Mouse (Mus musculus) liver, embryonic 13.5 days (tissue): ENCODE measurements around the gene Rhd. TPM values are rescaled to one million over a fixed set of nuclear protein-coding genes. Genes with fewer than 3 reads are reported as not detected.

Experiments
- ATAC-seq: fragments of 200-750 bp; cut with Nextera tagmentation; 2 replicates; pipeline ENCODE4 v1.8.0; 2017; ENCODE audit warnings: low read depth, mild to moderate bottlenecking, moderate number of reproducible peaks, moderate library complexity
- DNase-seq: peaks from one replicate; pipeline ENCODE4 v3.0.0; 2022
- H3K27ac ChIP-seq: fragments of 300-500 bp; sonication (generic); 2 replicates; pipeline ENCODE4 v1.5.1; 2015; ENCODE audit warnings: moderate library complexity, mild to moderate bottlenecking, inconsistent platforms
- H3K27me3 ChIP-seq: fragments of 300-500 bp; sonication (generic); 2 replicates; pipeline ENCODE4 v1.6.1; 2015; ENCODE audit warnings: mild to moderate bottlenecking, inconsistent platforms
- H3K36me3 ChIP-seq: fragments of 300-500 bp; sonication (generic); 2 replicates; pipeline ENCODE4 v1.6.1; 2015; ENCODE audit warnings: mild to moderate bottlenecking, inconsistent platforms
- H3K4me1 ChIP-seq: fragments of 300-500 bp; sonication (generic); replicated peaks from 2 replicates; pipeline ENCODE4 v1.6.1; 2015; ENCODE audit warnings: inconsistent platforms
- H3K4me2 ChIP-seq: fragments of 300-500 bp; sonication (generic); 2 replicates; pipeline ENCODE4 v1.6.1; 2015; ENCODE audit warnings: inconsistent platforms, mild to moderate bottlenecking, moderate library complexity
- H3K4me3 ChIP-seq: fragments of 300-500 bp; sonication (generic); replicated peaks from 2 replicates; pipeline ENCODE4 v1.5.1; 2015; ENCODE audit warnings: mild to moderate bottlenecking, inconsistent platforms
- H3K9ac ChIP-seq: fragments of 300-500 bp; sonication (generic); 2 replicates; pipeline ENCODE4 v1.6.1; 2015; ENCODE audit warnings: mild to moderate bottlenecking, inconsistent platforms
- H3K9me3 ChIP-seq: fragments of 300-500 bp; sonication (generic); replicated peaks from 2 replicates; pipeline ENCODE4 v1.6.1; 2016; ENCODE audit warnings: inconsistent platforms
- WGBS: fragments of 180-500 bp; shearing (Covaris S2); methylation state at CpG from one replicate; pipeline ENCODE4 v1.1.7; 2015; ENCODE audit not compliant: insufficient replicate concordance; 5-methylcytosine and 5-hydroxymethylcytosine counted together
- polyA plus RNA-seq: library from polyadenylated mRNA; unstranded; fragments of >200 nt; fragmentation: Nextera tagmentation; extraction: Ambion mirVana; gene quantifications from 2 replicates; pipeline ENCODE4 v1.2.1, GENCODE M21; 2015

The Rhd gene
- polyA plus RNA-seq, 1 experiment from 2014 or later = 545 TPM

GRCm38 (mm10) chr4:134843566-134843965 lies 20.8 kb upstream of the Rhd start:
- 78% methylated on average over 4 of the region's 4 CpGs for WGBS
- ATAC-seq = no peak; the same call in 1 of the 2 replicates
- no peak overlapping the region for H3K4me3 ChIP-seq
- DNase-seq = no peak
- H3K27ac ChIP-seq = no peak overlapping the region
- no peak overlapping the region for H3K9ac ChIP-seq
- H3K36me3 ChIP-seq = 0 out of 2 replicates have a peak, but pooled peaks cover 4% of the 10 kb centered on the region
- no peaks in the 10 kb centered on the region for H3K27me3 ChIP-seq
- H3K9me3 ChIP-seq = no peaks in the 10 kb centered on the region
- H3K4me2 ChIP-seq = no peak overlapping the region
- peaks cover 64% of the 10 kb centered on the region for H3K4me1 ChIP-seq

GRCm38 (mm10) chr4:134847587-134847986 lies 16.7 kb upstream of the Rhd start:
- no peak overlapping the region for H3K4me3 ChIP-seq
- no peak for DNase-seq
- no peak overlapping the region for H3K4me2 ChIP-seq
- peak overlapping the region; percentile 58; the same call in 1 of the 2 replicates for H3K27ac ChIP-seq
- H3K9me3 ChIP-seq = no peaks in the 10 kb centered on the region
- ATAC-seq = no peak
- peaks cover 8% of the 10 kb centered on the region; the same call in 1 of the 2 replicates for H3K36me3 ChIP-seq
- WGBS = 72% methylated on average over 4 of the region's 4 CpGs
- H3K9ac ChIP-seq = no peak overlapping the region
- peaks cover 73% of the 10 kb centered on the region for H3K4me1 ChIP-seq
- no peaks in the 10 kb centered on the region for H3K27me3 ChIP-seq

GRCm38 (mm10) chr4:134850551-134850950 lies 13.8 kb upstream of the Rhd start:
- Histone ChIP-seq H3K9ac (no peak overlapping the region; the same call in 1 of the 2 replicates), H3K9me3 (no peaks in the 10 kb centered on the region), H3K4me1 (peaks cover 68% of the 10 kb centered on the region), H3K27ac (no peak overlapping the region), H3K36me3 (peaks cover 4% of the 10 kb centered on the region; the same call in 1 of the 2 replicates), H3K4me2 (peak overlapping the region; percentile 87; the same call in 1 of the 2 replicates), H3K4me3 (0 out of 2 replicates have a peak overlapping the region, but pooled peaks have one; percentile 12), H3K27me3 (no peaks in the 10 kb centered on the region)
- 84% methylated on average over 4 of the region's 4 CpGs for WGBS
- ATAC-seq (no peak), DNase-seq (no peak)

GRCm38 (mm10) chr4:134851236-134851635 lies 13.1 kb upstream of the Rhd start:
- DNase-seq = no peak
- WGBS = 68% methylated on average over 2 of the region's 2 CpGs
- peak overlapping the region; percentile 94 for H3K27ac ChIP-seq
- peak overlapping the region; percentile 98 for H3K4me3 ChIP-seq
- peaks cover 70% of the 10 kb centered on the region for H3K4me1 ChIP-seq
- peak overlapping the region; percentile 87 for H3K4me2 ChIP-seq
- no peak for ATAC-seq
- H3K9ac ChIP-seq = peak overlapping the region; percentile 98
- no peaks in the 10 kb centered on the region for H3K9me3 ChIP-seq
- peaks cover 5% of the 10 kb centered on the region; the same call in 1 of the 2 replicates for H3K27me3 ChIP-seq
- peaks cover 4% of the 10 kb centered on the region; the same call in 1 of the 2 replicates for H3K36me3 ChIP-seq

- H3K4me2 ChIP-seq = peak overlapping the region; percentile 87
- H3K27ac ChIP-seq = peak overlapping the region; percentile 94
- no peak for DNase-seq
- peaks cover 71% of the 10 kb centered on the region for H3K4me1 ChIP-seq
- H3K36me3 ChIP-seq = peaks cover 4% of the 10 kb centered on the region; the same call in 1 of the 2 replicates
- peak overlapping the region; percentile 98 for H3K4me3 ChIP-seq
- H3K27me3 ChIP-seq = peaks cover 8% of the 10 kb centered on the region; the same call in 1 of the 2 replicates
- peak overlapping the region; percentile 98 for H3K9ac ChIP-seq
- H3K9me3 ChIP-seq = no peaks in the 10 kb centered on the region
- ATAC-seq = no peak
- WGBS = 18% methylated on average over 14 of the region's 14 CpGs
Observed at GRCm38 (mm10) chr4:134851876-134852275, 12.5 kb upstream of the Rhd start.

- peaks cover 67% of the 10 kb centered on the region for H3K4me1 ChIP-seq
- peak overlapping the region; percentile 94 for H3K27ac ChIP-seq
- peaks cover 4% of the 10 kb centered on the region; the same call in 1 of the 2 replicates for H3K36me3 ChIP-seq
- no peaks in the 10 kb centered on the region for H3K9me3 ChIP-seq
- peaks cover 8% of the 10 kb centered on the region; the same call in 1 of the 2 replicates for H3K27me3 ChIP-seq
- WGBS = under 1% methylated on average over 90 of the region's 106 CpGs
- peak overlapping the region; percentile 98 for H3K9ac ChIP-seq
- ATAC-seq (peak; percentile 54), DNase-seq (peak; percentile 62)
- peak overlapping the region; percentile 87 for H3K4me2 ChIP-seq
- H3K4me3 ChIP-seq = peak overlapping the region; percentile 98
Observed at GRCm38 (mm10) chr4:134852438-134853255, 11.7 kb upstream of the Rhd start.

GRCm38 (mm10) chr4:134853259-134853636 lies 11.1 kb upstream of the Rhd start, which contains the start of gene Maco1:
Maco1 (minus strand) TSS chr4:134853345.
- ATAC-seq = peak; percentile 89
- peak within 1 kb of the TSS; percentile 98 for H3K4me2 ChIP-seq
- DNase-seq = peak; percentile 97
- under 1% methylated on average over 37 of the region's 38 CpGs for WGBS
- H3K4me1 ChIP-seq = peaks cover 61% of the 10 kb centered on the region
- peaks cover 8% of the 10 kb centered on the region; the same call in 1 of the 2 replicates for H3K27me3 ChIP-seq
- H3K9me3 ChIP-seq = no peaks in the 10 kb centered on the region
- peak within 1 kb of the TSS; percentile 98 for H3K9ac ChIP-seq
- H3K27ac ChIP-seq = peak within 1 kb of the TSS; percentile 98
- peak within 1 kb of the TSS; percentile 98 for H3K4me3 ChIP-seq
- peaks cover 4% of the 10 kb centered on the region; the same call in 1 of the 2 replicates for H3K36me3 ChIP-seq

- Histone ChIP-seq H3K27me3 (peaks cover 8% of the 10 kb centered on the region; the same call in 1 of the 2 replicates), H3K4me1 (peaks cover 56% of the 10 kb centered on the region), H3K9ac (peak overlapping the region; percentile 93), H3K4me2 (peak overlapping the region; percentile 98), H3K9me3 (no peaks in the 10 kb centered on the region), H3K27ac (peak overlapping the region; percentile 98), H3K36me3 (peaks cover 4% of the 10 kb centered on the region; the same call in 1 of the 2 replicates), H3K4me3 (peak overlapping the region; percentile 98)
- DNase-seq (peak; percentile 92), ATAC-seq (peak; percentile 88)
- under 1% methylated on average over 91 of the region's 91 CpGs for WGBS
Observed at GRCm38 (mm10) chr4:134853637-134854485, 10.5 kb upstream of the Rhd start.

GRCm38 (mm10) chr4:134855371-134855770 lies 9.0 kb upstream of the Rhd start:
- Histone ChIP-seq H3K9me3 (no peaks in the 10 kb centered on the region), H3K27ac (no peak overlapping the region), H3K4me1 (peaks cover 49% of the 10 kb centered on the region), H3K4me2 (no peak overlapping the region), H3K36me3 (no peaks in the 10 kb centered on the region), H3K9ac (peak overlapping the region; percentile 19; the same call in 1 of the 2 replicates), H3K27me3 (peaks cover 8% of the 10 kb centered on the region; the same call in 1 of the 2 replicates), H3K4me3 (no peak overlapping the region)
- DNase-seq = no peak
- WGBS = 70% methylated on average over 3 of the region's 3 CpGs
- ATAC-seq = no peak

GRCm38 (mm10) chr4:134856056-134856455 lies 8.3 kb upstream of the Rhd start:
- Histone ChIP-seq H3K9me3 (no peaks in the 10 kb centered on the region), H3K27me3 (peaks cover 8% of the 10 kb centered on the region; the same call in 1 of the 2 replicates), H3K9ac (peak overlapping the region; percentile 19; the same call in 1 of the 2 replicates), H3K4me2 (0 out of 2 replicates have a peak overlapping the region, but pooled peaks have one; percentile 6), H3K36me3 (no peaks in the 10 kb centered on the region), H3K27ac (no peak overlapping the region), H3K4me1 (peaks cover 48% of the 10 kb centered on the region), H3K4me3 (no peak overlapping the region)
- ATAC-seq (no peak), DNase-seq (no peak)
- WGBS = 49% methylated on average over 5 of the region's 5 CpGs
